Mouse (Mus musculus) intestine, embryonic 16.5 days (tissue): ENCODE measurements at regions not wholly inside any gene's neighbourhood (a gene's known extent, or its start where the extent isn't known, plus 50 kb on each side); places are given as distances from the start of the nearest gene placed in this dataset.

ENCODE experiments used
- ATAC-seq: fragments of 200-750 bp; cut with Nextera tagmentation; 2 replicates; pipeline ENCODE4 v1.8.0; 2017; ENCODE audit warnings: moderate TSS enrichment, moderate library complexity
- H3K27ac ChIP-seq: fragments of 300-500 bp; sonication (generic); 2 replicates; pipeline ENCODE4 v1.5.1; 2014; ENCODE audit warnings: mild to moderate bottlenecking, low read length
- H3K27me3 ChIP-seq: fragments of 300-500 bp; sonication (generic); replicated peaks from 2 replicates; pipeline ENCODE4 v1.6.1; 2014; ENCODE audit warnings: low read length, control low read depth, mixed read lengths; ENCODE audit not compliant: control insufficient read depth, insufficient read depth
- H3K36me3 ChIP-seq: fragments of 300-500 bp; sonication (generic); 2 replicates; pipeline ENCODE4 v1.6.1; 2014; ENCODE audit warnings: low read length, control low read depth; ENCODE audit not compliant: control insufficient read depth, insufficient read depth
- H3K4me1 ChIP-seq: fragments of 300-500 bp; sonication (generic); 2 replicates; pipeline ENCODE4 v1.6.1; 2014; ENCODE audit warnings: low read length, control low read depth, mixed read lengths; ENCODE audit not compliant: control insufficient read depth, insufficient read depth
- H3K4me2 ChIP-seq: fragments of 300-500 bp; sonication (generic); 2 replicates; pipeline ENCODE4 v1.6.1; 2014; ENCODE audit warnings: low read depth, low read length, control low read depth
- H3K4me3 ChIP-seq: fragments of 300-500 bp; sonication (generic); 2 replicates; pipeline ENCODE4 v1.5.1; 2014; ENCODE audit warnings: mild to moderate bottlenecking, low read length
- H3K9ac ChIP-seq: fragments of 300-500 bp; sonication (generic); 2 replicates; pipeline ENCODE4 v1.6.1; 2014; ENCODE audit warnings: low read depth, low read length
- H3K9me3 ChIP-seq: fragments of 300-500 bp; sonication (generic); 2 replicates; pipeline ENCODE4 v1.6.1; 2016; ENCODE audit warnings: low read length, control low read depth; ENCODE audit not compliant: control insufficient read depth
- WGBS: fragments of 180-500 bp; shearing (Covaris S2); extraction: QIAGEN DNeasy Blood & Tissue Kit; methylation state at CpG from one replicate; pipeline ENCODE4 v1.1.7; 2014; 5-methylcytosine and 5-hydroxymethylcytosine counted together

GRCm38 (mm10) chr1:164538304-164539043 is 80.3 kb upstream of the Atp1b1 start:
- 64% methylated on average over 5 of the region's 5 CpGs for WGBS
- H3K4me3 ChIP-seq = no peak overlapping the region
- H3K36me3 ChIP-seq = no peaks in the 10 kb centered on the region
- ATAC-seq = no peak
- H3K4me1 ChIP-seq = peaks cover 14% of the 10 kb centered on the region
- H3K9me3 ChIP-seq = no peaks in the 10 kb centered on the region
- H3K4me2 ChIP-seq = no peak overlapping the region
- H3K27me3 ChIP-seq = no peaks in the 10 kb centered on the region
- H3K9ac ChIP-seq = no peak overlapping the region
- H3K27ac ChIP-seq = peak overlapping the region; percentile 63

GRCm38 (mm10) chr1:164537324-164537948 is 79.3 kb upstream of the Atp1b1 start:
- H3K27me3 ChIP-seq = no peaks in the 10 kb centered on the region
- H3K9ac ChIP-seq = no peak overlapping the region
- no peaks in the 10 kb centered on the region for H3K9me3 ChIP-seq
- no peak overlapping the region for H3K4me3 ChIP-seq
- no peak overlapping the region for H3K4me2 ChIP-seq
- peak; percentile 98 for ATAC-seq
- H3K27ac ChIP-seq = peak overlapping the region; percentile 63
- 64% methylated on average over 7 of the region's 7 CpGs for WGBS
- peaks cover 9% of the 10 kb centered on the region for H3K4me1 ChIP-seq
- no peaks in the 10 kb centered on the region for H3K36me3 ChIP-seq

- no peaks in the 10 kb centered on the region for H3K36me3 ChIP-seq
- no peaks in the 10 kb centered on the region for H3K4me1 ChIP-seq
- no peaks in the 10 kb centered on the region for H3K27me3 ChIP-seq
- no peaks in the 10 kb centered on the region for H3K9me3 ChIP-seq
- WGBS = 93% methylated on average over 5 of the region's 5 CpGs
- no peak for ATAC-seq
- H3K27ac ChIP-seq = no peak overlapping the region
- H3K9ac ChIP-seq = no peak overlapping the region
- H3K4me2 ChIP-seq = no peak overlapping the region
- no peak overlapping the region for H3K4me3 ChIP-seq
Measured at GRCm38 (mm10) chr1:164532196-164532595, 74.0 kb upstream of the Atp1b1 start.

- peak; percentile 59; the same call in 1 of the 2 replicates for ATAC-seq
- 58% methylated on average over 1 of the region's 1 CpGs for WGBS
- H3K27ac ChIP-seq = no peak overlapping the region
- no peaks in the 10 kb centered on the region for H3K27me3 ChIP-seq
- H3K4me1 ChIP-seq = no peaks in the 10 kb centered on the region
- H3K36me3 ChIP-seq = no peaks in the 10 kb centered on the region
- H3K4me3 ChIP-seq = no peak overlapping the region
- H3K4me2 ChIP-seq = no peak overlapping the region
- H3K9me3 ChIP-seq = no peaks in the 10 kb centered on the region
- no peak overlapping the region for H3K9ac ChIP-seq
Measured at GRCm38 (mm10) chr1:164531741-164532140, 73.6 kb upstream of the Atp1b1 start.

GRCm38 (mm10) chr1:164526748-164527147 is 68.6 kb upstream of the Atp1b1 start:
- Histone ChIP-seq H3K27ac (no peak overlapping the region), H3K27me3 (no peaks in the 10 kb centered on the region), H3K4me3 (no peak overlapping the region), H3K9me3 (no peaks in the 10 kb centered on the region), H3K36me3 (no peaks in the 10 kb centered on the region), H3K9ac (no peak overlapping the region), H3K4me2 (no peak overlapping the region), H3K4me1 (no peaks in the 10 kb centered on the region)
- ATAC-seq = peak; percentile 58; the same call in 1 of the 2 replicates
- WGBS = 91% methylated on average over 1 of the region's 1 CpGs

- WGBS = 78% methylated on average over 3 of the region's 3 CpGs
- no peaks in the 10 kb centered on the region for H3K9me3 ChIP-seq
- ATAC-seq = no peak
- H3K4me2 ChIP-seq = no peak overlapping the region
- H3K27ac ChIP-seq = no peak overlapping the region
- no peaks in the 10 kb centered on the region for H3K27me3 ChIP-seq
- no peaks in the 10 kb centered on the region for H3K36me3 ChIP-seq
- no peaks in the 10 kb centered on the region for H3K4me1 ChIP-seq
- H3K9ac ChIP-seq = no peak overlapping the region
- no peak overlapping the region for H3K4me3 ChIP-seq
Measured at GRCm38 (mm10) chr1:164522377-164523150, 64.4 kb upstream of the Atp1b1 start.

GRCm38 (mm10) chr1:164521371-164522130 is 63.4 kb upstream of the Atp1b1 start:
- H3K9ac ChIP-seq = no peak overlapping the region
- H3K4me1 ChIP-seq = no peaks in the 10 kb centered on the region
- no peak overlapping the region for H3K27ac ChIP-seq
- no peaks in the 10 kb centered on the region for H3K27me3 ChIP-seq
- H3K4me3 ChIP-seq = no peak overlapping the region
- no peaks in the 10 kb centered on the region for H3K36me3 ChIP-seq
- 69% methylated on average over 6 of the region's 6 CpGs for WGBS
- H3K4me2 ChIP-seq = no peak overlapping the region
- ATAC-seq = no peak
- no peaks in the 10 kb centered on the region for H3K9me3 ChIP-seq

GRCm38 (mm10) chr1:164518866-164519265 is 60.7 kb upstream of the Atp1b1 start:
- no peaks in the 10 kb centered on the region for H3K36me3 ChIP-seq
- WGBS = 97% methylated on average over 3 of the region's 3 CpGs
- H3K27ac ChIP-seq = no peak overlapping the region
- no peaks in the 10 kb centered on the region for H3K27me3 ChIP-seq
- H3K9ac ChIP-seq = no peak overlapping the region
- no peak for ATAC-seq
- H3K9me3 ChIP-seq = no peaks in the 10 kb centered on the region
- H3K4me2 ChIP-seq = no peak overlapping the region
- no peaks in the 10 kb centered on the region for H3K4me1 ChIP-seq
- H3K4me3 ChIP-seq = no peak overlapping the region

- Histone ChIP-seq H3K27me3 (no peaks in the 10 kb centered on the region), H3K4me2 (no peak overlapping the region), H3K27ac (no peak overlapping the region), H3K4me3 (no peak overlapping the region), H3K4me1 (no peaks in the 10 kb centered on the region), H3K36me3 (no peaks in the 10 kb centered on the region), H3K9ac (no peak overlapping the region), H3K9me3 (no peaks in the 10 kb centered on the region)
- no peak for ATAC-seq
- whole genome bisulfite sequencing = 82% methylated on average over 4 of the region's 4 CpGs
Measured at GRCm38 (mm10) chr1:164518308-164518707, 60.2 kb upstream of the Atp1b1 start.
